Comparison of ENCODE assay signal across 21 mouse cellular contexts in genomic region chr3:105600483-105600882, GRCm38 (mm10).
DNase-seq lines count a peak whose midpoint lies in the region; ATAC-seq and TF ChIP-seq lines count a peak whose summit lies in the region.
"Had no signal": no experiment of that assay in that cellular context is flagged by ENCODE, and none has a peak within 500 bp of the region (broad histone marks: within the 10 kb centered on the region; RNA-seq: fewer than 3 reads in every experiment).

No protein-coding gene starts in this region.

- H3K27ac ChIP-seq in stomach, postnatal 0 days (replicated peaks): no peak overlapping the region
- H3K27ac ChIP-seq: heart, embryonic 13.5 days; hindbrain, embryonic 10.5 days; liver, embryonic 13.5 days; midbrain, embryonic 13.5 days had no signal

- intact Hi-C loops in heart, postnatal 25 days (cut with DNase I): no loop called here

- H3K4me3 ChIP-seq in stomach, postnatal 0 days (ENCODE audit: low read depth, low read length): no peak overlapping the region
- H3K4me3 ChIP-seq: heart, embryonic 13.5 days; hindbrain, embryonic 10.5 days; liver, embryonic 13.5 days; megakaryocyte, embryonic 14.5 days; midbrain, embryonic 13.5 days had no signal

- no peaks in the 10 kb centered on the region for H3K9me3 ChIP-seq in stomach, postnatal 0 days (ENCODE audit: control insufficient read depth, low read length)
- H3K9me3 ChIP-seq: heart, embryonic 13.5 days; hindbrain, embryonic 10.5 days; liver, embryonic 13.5 days; midbrain, embryonic 13.5 days had no signal

- no peaks in the 10 kb centered on the region for H3K4me1 ChIP-seq in stomach, postnatal 0 days (replicated peaks; ENCODE audit: control insufficient read depth, insufficient read depth)
- H3K4me1 ChIP-seq: hindbrain, embryonic 10.5 days; liver, embryonic 13.5 days; megakaryocyte, embryonic 14.5 days; midbrain, embryonic 13.5 days had no signal

- no peak for TF ChIP-seq EP300 in stomach, postnatal 0 days (optimal IDR thresholded peaks at IDR 0.05)

- no peaks in the 10 kb centered on the region for H3K27me3 ChIP-seq in stomach, postnatal 0 days (ENCODE audit: control insufficient read depth, insufficient read depth, low read length)
- H3K27me3 ChIP-seq: heart, embryonic 13.5 days; liver, embryonic 13.5 days; midbrain, embryonic 13.5 days had no signal

- H3K4me2 ChIP-seq in stomach, postnatal 0 days (replicated peaks; ENCODE audit: low read depth): no peak overlapping the region
- H3K4me2 ChIP-seq: heart, embryonic 13.5 days; liver, embryonic 13.5 days; midbrain, embryonic 13.5 days had no signal

- no peak overlapping the region for H3K9ac ChIP-seq in stomach, postnatal 0 days (ENCODE audit: low read length)
- H3K9ac ChIP-seq: forebrain, postnatal 0 days; heart, embryonic 13.5 days; liver, embryonic 13.5 days; midbrain, embryonic 13.5 days had no signal

- H3K36me3 ChIP-seq in stomach, postnatal 0 days (ENCODE audit: control insufficient read depth, insufficient read depth, low read length): no peaks in the 10 kb centered on the region
- H3K36me3 ChIP-seq: heart, embryonic 13.5 days; hindbrain, embryonic 10.5 days; liver, embryonic 13.5 days; midbrain, embryonic 13.5 days had no signal

- TF ChIP-seq CTCF in stomach, postnatal 0 days (IDR thresholded peaks at IDR 0.05; ENCODE audit: low read depth): no peak

- WGBS in stomach, postnatal 0 days: 84% methylated on average over 4 of the region's 4 CpGs

- no peak for ATAC-seq in stomach, postnatal 0 days (ENCODE audit: low FRiP score, low TSS enrichment)
- ATAC-seq: forebrain, postnatal 0 days; hindbrain, embryonic 16.5 days; intestine, embryonic 16.5 days; midbrain, embryonic 13.5 days had no signal

- DNase-seq in cerebellum, adult 11 months: peak; percentile 50
- DNase-seq in cerebellum, postnatal 4 days (ENCODE audit: low spot score in 2 of 2): no peak
- DNase-seq in cerebellum, adult 11-12 months: peak; percentile 74
- peak; percentile 58 to 65 for DNase-seq in cerebellum, postnatal 25 days
- peak; percentile 4 for DNase-seq in heart, postnatal 25 days (ENCODE audit: low spot score)
- DNase-seq in stomach, postnatal 0 days (ENCODE audit: low spot score): no peak
- no peak for DNase-seq in retina, postnatal 1 day
- DNase-seq in left cerebral cortex, adult 9 months (ENCODE audit: low spot score in 2 of 2): no peak
- DNase-seq: adrenal gland, postnatal 14 days; forebrain, postnatal 0 days; gastrocnemius, postnatal 14 days; kidney, postnatal 36 days; layer of hippocampus, postnatal 36 days; liver, embryonic 13.5 days; lung, adult 2 months had no signal

Comparison
In these comparisons a context has a peak if more than half of its experiments do, and no peak if none do; other contexts are left out.
1. DNase-seq: peak in cerebellum, adult 11 months (single experiment), cerebellum, adult 11-12 months (single experiment), cerebellum, postnatal 25 days (2 of 2) and heart, postnatal 25 days (single experiment); none in cerebellum, postnatal 4 days (0 of 2), stomach, postnatal 0 days (single experiment), retina, postnatal 1 day (single experiment) and left cerebral cortex, adult 9 months (0 of 2).